Mouse (Mus musculus): ENCODE results near the gene Tomm6.
A peak's percentile ranks its signal among the peaks of the same experiment; 100 is the strongest.
"Not testable (repeated sequence)": the region's sequence is repeated elsewhere in the genome, so short reads cannot be mapped to it uniquely, and the experiment has no call there.

The Tomm6 gene

DNA sequence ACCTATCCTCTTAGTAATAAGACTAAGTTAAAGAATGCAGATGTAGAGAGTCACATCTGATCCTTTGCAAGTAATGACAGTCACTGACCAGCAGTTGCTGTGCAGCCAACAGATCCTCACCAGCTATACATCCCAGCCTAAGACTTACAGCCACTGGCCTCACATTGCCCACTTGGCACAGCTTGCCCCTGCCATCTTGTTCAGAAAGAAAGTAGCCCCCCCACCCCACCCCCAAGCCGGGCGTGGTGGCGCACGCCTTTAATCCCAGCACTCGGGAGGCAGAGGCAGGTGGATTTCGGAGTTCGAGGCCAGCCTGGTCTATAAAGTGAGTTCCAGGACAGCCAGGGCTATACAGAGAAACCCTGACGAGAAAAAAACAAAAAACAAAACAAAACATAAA lies 33.8 kb downstream of the Tomm6 start:
- not testable (repeated sequence) for DNase-seq (ENCODE audit: low read depth, low spot score)

DNA sequence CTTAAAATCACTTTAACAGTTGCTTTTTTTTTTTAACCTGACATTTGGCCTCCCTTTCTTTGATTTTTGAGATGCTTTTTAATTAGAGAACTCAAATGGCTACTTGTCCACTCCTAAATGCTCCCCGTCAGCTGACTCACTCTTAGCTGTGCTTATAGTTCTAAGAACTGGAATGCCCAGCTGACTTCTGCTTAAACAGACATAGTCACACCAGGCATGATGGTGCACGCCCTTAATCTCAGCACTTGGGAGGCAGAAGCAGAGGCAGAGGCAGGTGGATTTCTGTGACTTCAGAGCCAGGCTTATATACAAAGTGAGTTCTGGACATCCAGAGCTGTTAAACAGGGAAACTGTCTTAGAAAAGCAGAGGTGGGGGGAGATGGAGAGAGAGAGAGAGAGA lies 36.2 kb downstream of the Tomm6 start:
- DNase-seq (ENCODE audit: low read depth, low spot score) = no peak

DNA sequence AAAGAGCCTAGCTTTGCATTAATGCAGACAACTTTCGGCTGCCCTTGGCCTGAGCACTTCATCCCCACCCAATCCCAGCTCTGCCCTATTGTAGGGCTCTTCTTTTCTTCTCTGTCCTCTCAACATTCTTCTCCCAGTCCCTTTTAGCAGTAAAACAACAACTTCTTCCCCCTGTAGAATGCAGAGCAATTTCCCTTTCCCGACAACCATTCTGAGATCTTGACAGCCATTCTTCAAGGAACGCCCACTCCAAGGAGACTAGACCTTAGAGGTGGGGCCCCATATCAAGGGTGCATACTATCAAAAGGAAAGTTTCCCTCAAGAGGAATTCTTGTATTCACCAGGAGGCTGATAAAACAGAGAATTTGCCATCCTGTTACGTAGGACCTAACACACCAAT lies 39.2 kb downstream of the Tomm6 start:
- DNase-seq (ENCODE audit: low read depth, low spot score) = no peak

DNA sequence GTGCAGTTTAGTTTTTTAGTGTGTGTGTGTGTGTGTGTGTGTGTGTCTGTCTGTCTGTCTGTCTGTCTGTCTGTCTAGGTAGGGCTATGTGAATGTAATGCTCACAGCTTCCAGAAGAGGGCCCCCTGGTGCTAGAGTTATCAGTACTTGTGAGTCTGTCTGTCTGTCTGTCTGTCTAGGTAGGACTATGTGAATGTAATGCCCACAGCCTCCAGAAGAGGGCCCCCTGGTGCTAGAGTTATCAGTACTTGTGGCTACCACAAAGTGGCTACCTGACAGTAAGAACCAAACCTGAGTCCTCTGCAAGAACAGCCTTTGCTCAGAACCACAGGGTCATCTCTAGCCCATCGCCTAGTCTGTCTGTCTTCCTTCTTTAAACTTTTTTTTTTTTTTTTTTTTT lies 41.5 kb downstream of the Tomm6 start:
- peak; percentile 71 for DNase-seq (ENCODE audit: low read depth, low spot score)

DNA sequence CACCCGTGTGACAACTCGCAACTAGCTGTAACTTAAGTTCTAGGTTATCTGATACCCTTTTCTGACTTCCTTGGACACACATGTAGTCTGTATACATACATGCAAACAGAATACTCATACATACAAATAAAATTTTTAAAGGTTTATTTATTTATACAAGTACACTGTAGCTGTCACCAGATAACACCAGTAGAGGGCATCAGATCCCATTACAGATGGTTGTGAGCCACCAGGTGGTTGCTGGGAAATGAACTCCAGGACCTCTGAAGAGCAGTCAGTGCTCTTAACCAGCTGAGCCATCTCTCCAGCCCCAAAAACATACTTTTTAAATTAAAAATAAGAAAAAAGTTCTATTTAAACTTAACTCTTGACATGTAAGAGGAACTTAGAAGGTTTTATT lies 45.2 kb downstream of the Tomm6 start:
- no peak for DNase-seq (ENCODE audit: low read depth, low spot score)

Measured in skeletal muscle tissue, adult 2 months (tissue).